Mouse (Mus musculus) CH12.LX (cell line): ENCODE results near the gene Epb41l5. TPM values are rescaled to one million over a fixed set of nuclear protein-coding genes. Genes with fewer than 3 reads are reported as not detected.

Experiments used
- DNase-seq: peaks from one replicate; pipeline ENCODE4 v3.0.0-alpha.2; 2013; ENCODE audit errors: extremely low read depth
- H3K27ac ChIP-seq: 2 replicates; pipeline ENCODE4 v1.5.1; 2012; ENCODE audit warnings: low read depth, mild to moderate bottlenecking, control low read depth, moderate library complexity; ENCODE audit not compliant: insufficient read depth
- H3K27me3 ChIP-seq: replicated peaks from 2 replicates; pipeline ENCODE3; 2012; ENCODE audit warnings: inconsistent platforms
- H3K36me3 ChIP-seq, 2 experiments: replicated peaks in 1 of 2; 2 replicates each; pipeline versions ENCODE3 to v1.6.1; 2012; ENCODE audit warnings: inconsistent platforms in 1 of 2, low read length in 1 of 2, mild to moderate bottlenecking in 1 of 2, mixed read lengths in 1 of 2, moderate library complexity in 1 of 2; ENCODE audit not compliant: control insufficient read depth in 1 of 2, insufficient read depth in 1 of 2
- H3K4me1 ChIP-seq, 2 experiments: 2 replicates each; pipeline ENCODE4 v1.6.1; 2012; ENCODE audit warnings: inconsistent platforms in 1 of 2, moderate library complexity in 1 of 2; ENCODE audit not compliant: insufficient read depth in 2 of 2, control insufficient read depth in 1 of 2
- H3K4me2 ChIP-seq: 2 replicates; pipeline ENCODE4 v1.6.1; 2012; ENCODE audit warnings: low read depth, mild to moderate bottlenecking, control low read depth; ENCODE audit not compliant: poor library complexity, insufficient read depth, severe bottlenecking
- H3K4me3 ChIP-seq, 3 experiments: fragments of 150-350 bp in 1 of 3; sonication (generic) in 1 of 3; replicated peaks in 1 of 3; 2 replicates each; pipeline versions ENCODE3 to v1.5.1; 2011 to 2012; ENCODE audit warnings: low read depth in 2 of 3, low read length in 2 of 3, mild to moderate bottlenecking in 2 of 3, moderate library complexity in 2 of 3, control low read depth in 1 of 3, improper control_type of control experiment in 1 of 3, inconsistent platforms in 1 of 3, mixed read lengths in 1 of 3; ENCODE audit not compliant: poor library complexity in 1 of 3
- H3K79me2 ChIP-seq: replicated peaks from 2 replicates; pipeline ENCODE4 v1.6.1; 2012; ENCODE audit warnings: mild to moderate bottlenecking, moderate library complexity; ENCODE audit not compliant: control insufficient read depth, poor library complexity, insufficient read depth, severe bottlenecking; ENCODE audit errors: extremely low read depth
- H3K9ac ChIP-seq: 2 replicates; pipeline ENCODE4 v1.6.1; 2012; ENCODE audit warnings: low read depth, mild to moderate bottlenecking, control low read depth, moderate library complexity; ENCODE audit not compliant: insufficient read depth
- H3K9me3 ChIP-seq: replicated peaks from 2 replicates; pipeline ENCODE3; 2012; ENCODE audit warnings: low read length, inconsistent platforms, mixed read lengths
- BHLHE40 ChIP-seq: IDR thresholded peaks from 2 replicates; pipeline ENCODE4 v1.6.1; 2011; ENCODE audit warnings: mild to moderate bottlenecking, low read depth, low read length, improper control_type of control experiment
- CHD2 ChIP-seq: IDR thresholded peaks from 2 replicates; pipeline ENCODE4 v1.6.1; 2011; ENCODE audit warnings: low read length, improper control_type of control experiment
- CTCF ChIP-seq, 2 experiments: IDR thresholded peaks in 1 of 2; conservative IDR thresholded peaks in 1 of 2; 2 replicates each; pipeline ENCODE4 v1.5.1; 2011 to 2012; ENCODE audit warnings: low read depth in 2 of 2, low read length in 2 of 2, improper control_type of control experiment in 1 of 2, inconsistent platforms in 1 of 2, mild to moderate bottlenecking in 1 of 2, moderate library complexity in 1 of 2
- E2F4 ChIP-seq: IDR thresholded peaks from 2 replicates; pipeline ENCODE4 v1.6.1; 2011; ENCODE audit warnings: low read depth, low read length, improper control_type of control experiment; ENCODE audit not compliant: insufficient replicate concordance
- ELF1 ChIP-seq: IDR thresholded peaks from 2 replicates; pipeline ENCODE4 v1.6.1; 2014; ENCODE audit warnings: low read depth, mild to moderate bottlenecking, inconsistent platforms, low read length, improper control_type of control experiment
- EP300 ChIP-seq: IDR thresholded peaks from 2 replicates; pipeline ENCODE4 v1.6.1; 2011; ENCODE audit warnings: low read length, improper control_type of control experiment
- ETS1 ChIP-seq: conservative IDR thresholded peaks from 2 replicates; pipeline ENCODE4 v1.6.1; 2012; ENCODE audit warnings: low read depth, mild to moderate bottlenecking, inconsistent platforms, low read length, improper control_type of control experiment, moderate library complexity
- HCFC1 ChIP-seq: IDR thresholded peaks from 2 replicates; pipeline ENCODE4 v1.6.1; 2012; ENCODE audit warnings: low read depth, mild to moderate bottlenecking, inconsistent platforms, low read length, improper control_type of control experiment
- JUN ChIP-seq: IDR thresholded peaks from 2 replicates; pipeline ENCODE4 v1.6.1; 2011; ENCODE audit warnings: low read depth, mild to moderate bottlenecking, low read length, improper control_type of control experiment, moderate library complexity; ENCODE audit not compliant: insufficient read depth
- JUND ChIP-seq: conservative IDR thresholded peaks from 2 replicates; pipeline ENCODE4 v1.6.1; 2011; ENCODE audit warnings: low read depth, low read length, improper control_type of control experiment
- MAFK ChIP-seq: IDR thresholded peaks from 2 replicates; pipeline ENCODE4 v1.6.1; 2011; ENCODE audit warnings: low read length, improper control_type of control experiment; ENCODE audit not compliant: insufficient replicate concordance
- MAX ChIP-seq: IDR thresholded peaks from 2 replicates; pipeline ENCODE4 v1.6.1; 2011; ENCODE audit warnings: low read length, improper control_type of control experiment
- MAZ ChIP-seq: IDR thresholded peaks from 2 replicates; pipeline ENCODE4 v1.6.1; 2012; ENCODE audit warnings: low read depth, mild to moderate bottlenecking, inconsistent platforms, low read length, improper control_type of control experiment, moderate library complexity
- MXI1 ChIP-seq: IDR thresholded peaks from 2 replicates; pipeline ENCODE4 v1.6.1; 2011; ENCODE audit warnings: mild to moderate bottlenecking, low read depth, low read length, improper control_type of control experiment
- MYC ChIP-seq: IDR thresholded peaks from 2 replicates; pipeline ENCODE4 v1.6.1; 2011; ENCODE audit warnings: low read depth, mild to moderate bottlenecking, improper control_type of control experiment, low read length
- NELFE ChIP-seq: IDR thresholded peaks from 2 replicates; pipeline ENCODE4 v1.6.1; 2011; ENCODE audit warnings: low read depth, low read length, improper control_type of control experiment
- NRF1 ChIP-seq: IDR thresholded peaks from 2 replicates; pipeline ENCODE4 v1.6.1; 2014; ENCODE audit warnings: low read depth, mild to moderate bottlenecking, inconsistent platforms, low read length, improper control_type of control experiment, moderate library complexity
- POLR2A ChIP-seq: IDR thresholded peaks from 2 replicates; pipeline ENCODE4 v1.6.1; 2011; ENCODE audit warnings: low read depth, mild to moderate bottlenecking, improper control_type of control experiment, low read length
- POLR2AphosphoS2 ChIP-seq: IDR thresholded peaks from 2 replicates; pipeline ENCODE4 v1.6.1; 2011; ENCODE audit warnings: low read depth, low read length, improper control_type of control experiment
- RAD21 ChIP-seq: IDR thresholded peaks from 2 replicates; pipeline ENCODE4 v1.6.1; 2011; ENCODE audit warnings: low read depth, mild to moderate bottlenecking, low read length, improper control_type of control experiment, moderate library complexity
- RCOR1 ChIP-seq: conservative IDR thresholded peaks from 2 replicates; pipeline ENCODE4 v1.6.1; 2012; ENCODE audit warnings: low read depth, mild to moderate bottlenecking, inconsistent platforms, low read length, improper control_type of control experiment
- SIN3A ChIP-seq: IDR thresholded peaks from 2 replicates; pipeline ENCODE4 v1.6.1; 2012; ENCODE audit warnings: low read length, improper control_type of control experiment, inconsistent platforms
- ZC3H11A ChIP-seq: IDR thresholded peaks from 2 replicates; pipeline ENCODE4 v1.6.1; 2012; ENCODE audit warnings: low read depth, mild to moderate bottlenecking, inconsistent platforms, low read length, improper control_type of control experiment
- ZKSCAN1 ChIP-seq: IDR thresholded peaks from 2 replicates; pipeline ENCODE4 v1.6.1; 2012; ENCODE audit warnings: low read depth, inconsistent platforms, low read length, improper control_type of control experiment, borderline replicate concordance
- dilution Hi-C: fragments of 300-500 bp; cut with MboI; formaldehyde crosslinking; loops from 2 replicates; pipeline ENCODE4 v1.14.3; 2020; ENCODE audit warnings: low sequenced_read_pairs; ENCODE audit not compliant: extremely low pct_unique_long_range_greater_than_20kb, extremely low pct_ligation_motif_present
- in situ Hi-C: fragments of 300-500 bp; cut with MboI; formaldehyde crosslinking; loops from 3 replicates; pipeline ENCODE4 v1.14.3; 2019; ENCODE audit warnings: low sequenced_read_pairs, low pct_ligation_motif_present, low pct_unique_long_range_greater_than_20kb, mixed read lengths
- polyA plus RNA-seq: library from polyadenylated mRNA; unstranded; fragments of >175 nt; gene quantifications from 2 replicates; pipeline ENCODE4 v1.2.1, GENCODE M21; 2012; ENCODE audit warnings: low read depth; ENCODE audit not compliant: insufficient read length
- total RNA-seq, 2 experiments: library from RNA; depleted of rRNA; stranded (reverse); fragments of 300-350 nt in 1 of 2; fragments of >200 nt in 1 of 2; gene quantifications; 2 replicates each; pipeline ENCODE4 v1.2.3; 2012 to 2014

The Epb41l5 gene
- total and polyA plus RNA-seq, 3 experiments, result 3.8 to 4.5 (median 4.3) TPM

DNA sequence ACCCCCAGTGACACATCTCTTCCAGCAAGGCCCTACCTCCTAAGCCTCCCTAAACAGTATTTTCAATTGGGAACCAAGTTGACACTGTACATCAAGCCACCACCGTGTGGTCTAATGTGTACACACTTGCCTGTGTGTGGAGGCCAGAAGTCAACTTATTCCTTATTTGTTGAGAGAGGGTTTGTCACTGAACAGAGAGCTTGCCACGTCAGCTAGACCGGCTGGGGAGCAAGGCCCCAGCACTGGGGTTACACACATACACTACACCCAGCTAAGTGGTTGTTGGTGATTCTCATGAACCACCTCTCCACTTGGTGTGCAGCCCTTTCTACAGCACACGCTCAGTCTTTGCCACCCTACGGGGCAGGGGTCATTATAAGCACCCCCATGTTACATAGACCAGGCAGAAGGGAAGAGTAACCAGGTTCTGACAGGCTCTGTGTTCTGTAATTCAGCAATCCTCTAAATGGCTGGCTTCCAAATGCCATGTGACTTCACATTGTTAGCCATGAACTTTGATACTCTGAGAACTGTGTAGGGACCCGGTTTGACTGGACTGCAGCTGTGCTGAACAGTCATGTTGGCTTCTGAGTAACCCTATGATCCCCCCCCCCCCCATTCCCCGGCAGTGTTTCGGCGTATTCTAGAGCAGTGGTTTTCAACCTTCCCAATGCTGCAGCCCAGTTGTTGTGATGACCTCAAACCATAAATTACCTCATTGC lies 107.8 kb downstream of the Epb41l5 start:
- Histone ChIP-seq H3K36me3 (peaks cover 0 to 2% of the 10 kb centered on the region in 2 experiments), H3K79me2 (no peaks in the 10 kb centered on the region), H3K9me3 (no peaks in the 10 kb centered on the region), H3K27me3 (no peaks in the 10 kb centered on the region), H3K4me1 (peaks cover 0 to 5% of the 10 kb centered on the region in 2 experiments; a peak in 1 of 4 replicates), H3K27ac (no peak overlapping the region), H3K4me3 (no peak overlapping the region), H3K9ac (no peak overlapping the region), H3K4me2 (no peak overlapping the region)
- TF ChIP-seq MAFK (no peak), E2F4 (no peak), POLR2A (no peak), MAZ (no peak), RAD21 (no peak), SIN3A (no peak), NELFE (no peak), JUN (no peak), EP300 (no peak), ETS1 (no peak), HCFC1 (no peak), CTCF (conservative IDR thresholded peaks at IDR 0.05 in 1 of 2, IDR thresholded peaks at IDR 0.05 in 1 of 2; ENCODE audit: low read depth in 2 of 2, low read length in 2 of 2) (no peak), MXI1 (no peak), ELF1 (no peak), NRF1 (no peak), POLR2AphosphoS2 (no peak)
- dilution Hi-C loops (no loop called here), in situ Hi-C loops (no loop called here)
- no peak for DNase-seq

DNA sequence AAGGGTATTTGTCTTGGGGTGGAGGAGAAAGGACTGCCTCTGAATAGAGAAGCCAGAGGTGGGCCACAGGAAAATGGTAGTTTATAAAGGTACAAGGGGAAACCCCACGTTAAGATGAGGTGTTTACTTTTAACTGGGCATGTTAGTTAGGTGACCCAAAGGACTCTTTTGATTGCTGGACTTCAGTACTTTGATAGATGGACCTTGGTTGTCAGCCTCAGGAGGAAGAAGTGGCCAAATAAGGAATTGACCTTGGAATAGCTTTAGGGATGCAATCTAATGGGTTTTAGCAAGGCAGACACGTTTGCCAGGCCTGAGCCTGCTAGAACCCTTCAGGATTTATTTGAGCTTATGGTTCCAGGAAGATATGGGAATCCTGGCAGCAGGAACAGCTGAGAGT lies 109.5 kb downstream of the Epb41l5 start:
- in situ Hi-C loops, result no loop called here
- dilution Hi-C loops, result no loop called here
- no peak for TF ChIP-seq ZC3H11A
- no peak for TF ChIP-seq RCOR1
- TF ChIP-seq SIN3A, result no peak
- no peak for TF ChIP-seq JUND
- TF ChIP-seq E2F4, result no peak
- no peak for TF ChIP-seq POLR2A
- no peak for TF ChIP-seq MXI1
- TF ChIP-seq MYC, result no peak
- TF ChIP-seq MAX, result no peak
- TF ChIP-seq BHLHE40, result no peak
- TF ChIP-seq ELF1, result no peak
- TF ChIP-seq ZKSCAN1, result no peak
- no peak for TF ChIP-seq NELFE
- TF ChIP-seq CHD2, result no peak
- TF ChIP-seq, all 38 proteins: peak for 0

More for the DNA sequence above, 109.5 kb downstream of the Epb41l5 start:
- Histone ChIP-seq H3K9ac (no peak overlapping the region), H3K4me1 (peaks cover 0 to 5% of the 10 kb centered on the region in 2 experiments; a peak in 1 of 4 replicates), H3K4me2 (no peak overlapping the region), H3K79me2 (no peaks in the 10 kb centered on the region), H3K4me3 (no peak overlapping the region), H3K27me3 (no peaks in the 10 kb centered on the region), H3K27ac (no peak overlapping the region), H3K36me3 (no peaks in the 10 kb centered on the region), H3K9me3 (no peaks in the 10 kb centered on the region)
- no peak for DNase-seq
